Mouse (Mus musculus): Measurements from ENCODE around the gene Arpc1a.
A peak's percentile ranks its signal among the peaks of the same experiment; 100 is the strongest.

Arpc1a gene

DNA sequence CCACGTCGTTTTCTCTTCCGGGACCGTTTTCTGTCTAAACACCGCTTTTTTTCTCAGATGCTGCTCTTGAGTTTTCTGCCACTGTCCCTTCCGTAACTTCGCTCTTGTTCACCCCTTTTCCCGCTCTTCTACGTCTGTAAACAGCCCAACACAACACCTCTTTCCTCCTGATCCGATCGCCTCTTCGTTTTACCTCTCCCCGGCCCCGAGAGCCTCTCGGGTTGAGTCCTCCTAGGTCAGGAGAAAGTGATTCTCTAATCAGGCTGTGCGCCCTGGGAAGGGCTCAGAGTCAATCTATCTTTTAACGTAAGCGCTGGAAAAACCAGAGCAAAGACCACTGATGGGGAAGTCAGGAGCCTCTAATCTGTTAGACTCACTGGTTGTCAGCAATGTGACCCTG lies 57.0 kb downstream of the Arpc1a start:
- no peak for DNase-seq (ENCODE audit: low spot score)

GRCm38 (mm10) chr5:145147748-145148147 lies 64.1 kb downstream of the Arpc1a start:
- DNase-seq (ENCODE audit: low spot score) = peak; percentile 61

DNA sequence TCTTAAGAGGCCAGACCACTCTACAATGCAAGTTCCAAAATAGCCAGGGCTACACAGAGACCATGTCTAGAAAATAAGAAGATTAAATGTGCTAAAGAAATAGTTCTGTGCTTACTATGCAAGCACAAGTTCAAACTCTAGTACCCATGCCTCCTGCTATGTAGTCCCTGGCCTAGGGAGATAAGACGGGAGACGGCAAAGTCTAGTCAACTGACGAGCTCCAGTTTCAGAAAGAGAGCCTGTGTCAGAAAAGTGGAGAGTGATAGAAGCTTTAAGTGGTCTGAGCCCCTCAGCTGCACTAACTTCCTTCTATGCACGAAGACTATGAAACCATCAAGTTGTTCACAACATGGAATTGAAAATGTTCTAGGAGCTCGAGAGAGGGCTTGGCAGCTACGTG lies 65.7 kb downstream of the Arpc1a start:
- DNase-seq (ENCODE audit: low spot score) = no peak

- DNase-seq (ENCODE audit: low spot score) = no peak
These were observed 69.1 kb downstream of the Arpc1a start for GRCm38 (mm10) chr5:145152690-145153089.

Data from yolk sac, embryonic 10.5 days (tissue).